Mouse (Mus musculus): ENCODE measurements around the gene Cope.

GRCm38 (mm10) chr8:70330741-70331364, 28.5 kb downstream of the Cope start:
- no peak for TF ChIP-seq POLR2A (IDR thresholded peaks at IDR 0.05; ENCODE audit: borderline replicate concordance, insufficient read depth, low read length)
- TF ChIP-seq CTCF (IDR thresholded peaks at IDR 0.05; ENCODE audit: borderline replicate concordance, insufficient read depth, low read depth, low read length): no peak; the same call in 1 of the 2 replicates
